ENCODE assay signal across 24 mouse cellular contexts in the genomic region with DNA sequence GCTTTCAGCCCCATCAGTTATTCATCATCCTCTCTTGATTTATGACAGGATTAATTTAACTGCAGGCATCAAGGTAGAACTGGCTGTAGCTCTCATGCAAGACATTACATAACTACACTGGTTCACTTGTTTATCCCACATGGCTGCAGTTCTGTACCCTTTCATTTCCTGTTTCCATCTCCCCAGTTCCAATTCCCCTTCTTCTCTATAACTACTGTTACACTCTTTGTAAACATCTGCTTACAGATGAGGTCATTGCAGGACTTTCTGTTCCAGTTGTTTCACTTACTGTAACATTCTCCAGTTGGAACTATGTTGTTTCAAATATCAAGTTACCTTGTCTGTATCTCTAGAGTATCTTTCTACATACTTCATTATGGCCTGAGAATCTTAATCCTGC. TPM values are rescaled to one million over a fixed set of nuclear protein-coding genes. Genes with fewer than 3 reads are reported as not detected.
DNase-seq lines count a peak whose midpoint lies in the region; ATAC-seq and TF ChIP-seq lines count a peak whose summit lies in the region.
"Had no signal": no experiment of that assay in that cellular context is flagged by ENCODE, and none has a peak within 500 bp of the region (broad histone marks: within the 10 kb centered on the region; RNA-seq: fewer than 3 reads in every experiment).

No protein-coding gene starts in this region.

- no peak for TF ChIP-seq CTCF in CH12.LX (conservative IDR thresholded peaks at IDR 0.05 in 1 of 2, IDR thresholded peaks at IDR 0.05 in 1 of 2; ENCODE audit: low read depth in 2 of 2, low read length in 2 of 2)

- H3K27me3 ChIP-seq in CH12.LX (replicated peaks), result no peaks in the 10 kb centered on the region
- no peaks in the 10 kb centered on the region for H3K27me3 ChIP-seq in limb, embryonic 10.5 days (ENCODE audit: low read depth, poor library complexity, severe bottlenecking)

- H3K4me3 ChIP-seq in CH12.LX (replicated peaks in 1 of 3; ENCODE audit: low read depth in 2 of 3, low read length in 2 of 3, poor library complexity in 1 of 3), result no peak overlapping the region
- H3K4me3 ChIP-seq in limb, embryonic 10.5 days, result no peak overlapping the region

- H3K4me1 ChIP-seq in CH12.LX (ENCODE audit: control insufficient read depth in 1 of 2, insufficient read depth in 2 of 2), result peaks cover 0 to 5% of the 10 kb centered on the region in 2 experiments; a peak in 2 of 4 replicates
- H3K4me1 ChIP-seq in limb, embryonic 10.5 days, result no peaks in the 10 kb centered on the region

- no peak overlapping the region for H3K9ac ChIP-seq in CH12.LX (ENCODE audit: insufficient read depth, low read depth)

- H3K79me2 ChIP-seq in CH12.LX (replicated peaks; ENCODE audit: control insufficient read depth, extremely low read depth, insufficient read depth, poor library complexity, severe bottlenecking), result no peaks in the 10 kb centered on the region

- ATAC-seq in granulocyte monocyte progenitor cell, adult 5-6 weeks (replicated peaks; ENCODE audit: poor library complexity, severe bottlenecking), result 0 out of 2 replicates have a peak, but pooled peaks have one; percentile 42
- peak; percentile 42; the same call in 1 of the 2 replicates for ATAC-seq in megakaryocyte progenitor cell, adult 5-6 weeks (replicated peaks; ENCODE audit: poor library complexity)
- ATAC-seq in erythroblast, adult 5-6 weeks (replicated peaks; ENCODE audit: low FRiP score, poor library complexity, severe bottlenecking), result no peak
- ATAC-seq: activated CD4-positive, CD25-positive, alpha-beta regulatory T cell, adult 4 months; CD4-positive, CD25-positive, alpha-beta regulatory T cell, adult 4 months; Patski had no signal

- H3K27ac ChIP-seq in CH12.LX (ENCODE audit: insufficient read depth, low read depth), result no peak overlapping the region
- no peak overlapping the region for H3K27ac ChIP-seq in limb, embryonic 10.5 days

- H3K9me3 ChIP-seq in CH12.LX (replicated peaks; ENCODE audit: low read length), result no peaks in the 10 kb centered on the region
- H3K9me3 ChIP-seq in limb, embryonic 10.5 days (replicated peaks), result no peaks in the 10 kb centered on the region
- H3K9me3 ChIP-seq: G1E had no signal

- TF ChIP-seq POLR2A in CH12.LX (IDR thresholded peaks at IDR 0.05; ENCODE audit: low read depth, low read length), result no peak

- H3K4me2 ChIP-seq in CH12.LX (ENCODE audit: insufficient read depth, low read depth, poor library complexity, severe bottlenecking), result no peak overlapping the region

- dilution Hi-C loops in CH12.LX (cut with MboI; ENCODE audit: extremely low pct_ligation_motif_present, extremely low pct_unique_long_range_greater_than_20kb, low sequenced_read_pairs), result no loop called here

- no peaks in the 10 kb centered on the region for H3K36me3 ChIP-seq in CH12.LX (replicated peaks in 1 of 2; ENCODE audit: control insufficient read depth in 1 of 2, insufficient read depth in 1 of 2, low read length in 1 of 2)
- no peaks in the 10 kb centered on the region for H3K36me3 ChIP-seq in limb, embryonic 10.5 days
- H3K36me3 ChIP-seq: G1E had no signal

- TF ChIP-seq RAD21 in CH12.LX (IDR thresholded peaks at IDR 0.05; ENCODE audit: low read depth, low read length), result no peak

- TF ChIP-seq EP300 in CH12.LX (IDR thresholded peaks at IDR 0.05; ENCODE audit: low read length), result peak; percentile 87

- DNase-seq in A20 (ENCODE audit: low read depth, low spot score) (peak; percentile 18), CH12.LX (ENCODE audit: extremely low read depth) (peak; percentile 18)
- no peak for DNase-seq in frontal cortex, adult 2 months (ENCODE audit: extremely low spot score in 1 of 2, low spot score in 1 of 2)
- no peak for DNase-seq in adrenal gland, adult 2 months
- no peak for DNase-seq in limb, embryonic 10.5 days (ENCODE audit: low spot score)
- DNase-seq: adrenal gland, adult 8-10 months; adrenal gland, postnatal 10 days; adrenal gland, postnatal 14 days; adrenal gland, postnatal 25 days; adrenal gland, postnatal 36 days; B cell, adult 2 months; cerebellum, adult 11 months; cerebellum, adult 11-12 months; cerebellum, adult 18-20 months; cerebellum, adult 2 months; cerebellum, adult 8-10 months had no signal

- in situ Hi-C loops in CH12.LX (cut with MboI; ENCODE audit: low pct_ligation_motif_present, low pct_unique_long_range_greater_than_20kb, low sequenced_read_pairs), result no loop called here

TF ChIP-seq in CH12.LX, 34 proteins besides CTCF, POLR2A, EP300 and RAD21:
- TF ChIP-seq MYC (IDR thresholded peaks at IDR 0.05; ENCODE audit: low read depth, low read length) (0 out of 2 replicates have a peak, but pooled peaks have one; percentile 55), IRF4 (IDR thresholded peaks at IDR 0.05; ENCODE audit: low read depth, low read length) (peak; percentile 55), E2F4 (IDR thresholded peaks at IDR 0.05; ENCODE audit: insufficient replicate concordance, low read depth, low read length) (no peak), NELFE (IDR thresholded peaks at IDR 0.05; ENCODE audit: low read depth, low read length) (no peak), JUN (IDR thresholded peaks at IDR 0.05; ENCODE audit: insufficient read depth, low read depth, low read length) (peak; percentile 72; the same call in 1 of the 2 replicates), RCOR1 (conservative IDR thresholded peaks at IDR 0.05; ENCODE audit: low read depth, low read length) (0 out of 2 replicates have a peak, but pooled peaks have one; percentile 56), PAX5 (IDR thresholded peaks at IDR 0.05; ENCODE audit: low read length) (no peak), JUND (conservative IDR thresholded peaks at IDR 0.05; ENCODE audit: low read depth, low read length) (peak; percentile 51; the same call in 1 of the 2 replicates), MAX (IDR thresholded peaks at IDR 0.05; ENCODE audit: low read length) (peak; percentile 24; the same call in 1 of the 2 replicates), MAFK (IDR thresholded peaks at IDR 0.05; ENCODE audit: insufficient replicate concordance, low read length) (no peak)

RNA-seq across cellular contexts. Expression of a gene that starts 46.2 kb away (rescaled TPM):
- total RNA-seq in CH12.LX (2012; rRNA removed), result not detected in 2 replicates
- not detected in 2 replicates for total RNA-seq in CH12.LX (2014; rRNA removed)
- polyA plus RNA-seq in CH12.LX (2012; ENCODE audit: insufficient read length, low read depth), result not detected in 2 replicates
- total RNA-seq in granulocyte monocyte progenitor cell, adult 5-6 weeks (2014; fragmentation: Nextera tagmentation), result not detected in 2 replicates
- not detected in 2 replicates for total RNA-seq in granulocyte monocyte progenitor cell, adult 5-6 weeks (2017)
- not detected in 2 replicates for total RNA-seq in megakaryocyte progenitor cell, adult 5-6 weeks (2015)
- total RNA-seq in megakaryocyte progenitor cell, adult 5-6 weeks (2017), result not detected in 2 replicates
- polyA plus RNA-seq in frontal cortex, adult 2 months (2012; rRNA removed), result 17.1 and 17.6 TPM in 2 replicates
- total RNA-seq in erythroblast, adult 5-6 weeks (2015; ENCODE audit: low replicate concordance), result not detected in 2 replicates
- not detected in 2 replicates for total RNA-seq in erythroblast, adult 5-6 weeks (2017; ENCODE audit: low replicate concordance)
- total RNA-seq in adrenal gland, adult 2 months (2021), result 10 to 100 TPM; 14.4 to 25.3 TPM
- 1.4 TPM in 2 replicates for polyA plus RNA-seq in adrenal gland, adult 2 months (2012; rRNA removed)
- polyA plus RNA-seq in limb, embryonic 10.5 days (2016; fragmentation: Nextera tagmentation; extraction: Ambion mirVana), result 0.10 and 0.23 TPM in 2 replicates
- total RNA-seq: MEL had no signal
- polyA plus RNA-seq: G1E, Patski had no signal

Comparison
In these comparisons a context has a peak if more than half of its experiments do, and no peak if none do; other contexts are left out.
1. DNase-seq: peak in A20 (single experiment) and CH12.LX (single experiment); none in frontal cortex, adult 2 months (0 of 2), adrenal gland, adult 2 months (single experiment) and limb, embryonic 10.5 days (single experiment).
2. RNA of a gene that starts 46.2 kb away (total RNA-seq): 14.4 to 25.3 TPM in adrenal gland, adult 2 months; not detected in CH12.LX, not detected in granulocyte monocyte progenitor cell, adult 5-6 weeks, not detected in megakaryocyte progenitor cell, adult 5-6 weeks and not detected in erythroblast, adult 5-6 weeks; every median in the first group is over 10 times any median in the second.